Mouse (Mus musculus) megakaryocyte, adult 5-6 weeks (primary cell): Measurements from ENCODE around the gene Dlg2. TPM values are rescaled to one million over a fixed set of nuclear protein-coding genes. Genes with fewer than 3 reads are reported as not detected.

Experiments used
- ATAC-seq: 2 replicates; pipeline ENCODE4 v1.8.0; 2016; ENCODE audit warnings: mild to moderate bottlenecking, inconsistent platforms; ENCODE audit not compliant: poor library complexity, severe bottlenecking
- total RNA-seq, 2 experiments: library from RNA; stranded (forward) in 1 of 2; stranded (reverse) in 1 of 2; fragments of 153-499, 151-499 nt in 1 of 2; fragments of 221-1000, 200-1000 nt in 1 of 2; gene quantifications; 2 replicates each; pipeline versions ENCODE4 v1.2.3 to v1.2.4; 2015 to 2017

Gene Dlg2
- total RNA-seq, 2 experiments from 2014 or later, result 0.33 TPM; not detected in 1

DNA sequence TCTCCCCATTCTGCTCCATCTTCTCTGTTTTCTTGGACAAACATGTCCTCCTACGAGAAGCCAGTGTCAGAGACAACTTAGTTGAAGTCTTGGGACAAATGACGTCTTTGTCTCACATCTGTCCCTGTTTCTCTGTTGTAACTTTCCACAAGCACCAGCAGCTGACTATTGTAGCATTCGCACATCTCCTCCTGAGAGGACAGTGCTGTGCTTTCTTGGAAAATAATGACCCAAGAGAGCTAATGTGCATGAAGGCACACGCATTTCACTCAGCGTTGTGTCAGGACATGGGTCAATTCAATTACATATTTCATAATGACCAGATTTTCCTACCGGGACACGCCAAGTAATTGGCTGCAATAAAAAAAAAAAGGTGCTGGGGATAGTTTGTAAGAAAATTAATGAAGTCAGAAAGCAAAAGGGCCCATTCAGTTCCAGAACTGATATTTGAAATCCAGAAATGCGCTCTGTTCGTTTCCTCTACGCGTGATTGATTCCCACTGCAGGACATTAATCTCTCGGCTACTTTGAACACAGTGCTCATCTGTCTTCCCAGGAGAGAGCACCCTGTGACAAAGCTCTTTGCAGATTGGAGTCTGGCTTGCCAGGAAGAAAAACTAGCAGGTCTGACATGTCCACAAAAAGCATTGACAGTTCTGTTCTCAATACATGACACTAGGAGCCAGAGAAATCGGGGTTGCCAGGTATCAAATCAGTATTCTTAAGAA lies 1846.0 kb downstream of the Dlg2 start:
- no peak for ATAC-seq

DNA sequence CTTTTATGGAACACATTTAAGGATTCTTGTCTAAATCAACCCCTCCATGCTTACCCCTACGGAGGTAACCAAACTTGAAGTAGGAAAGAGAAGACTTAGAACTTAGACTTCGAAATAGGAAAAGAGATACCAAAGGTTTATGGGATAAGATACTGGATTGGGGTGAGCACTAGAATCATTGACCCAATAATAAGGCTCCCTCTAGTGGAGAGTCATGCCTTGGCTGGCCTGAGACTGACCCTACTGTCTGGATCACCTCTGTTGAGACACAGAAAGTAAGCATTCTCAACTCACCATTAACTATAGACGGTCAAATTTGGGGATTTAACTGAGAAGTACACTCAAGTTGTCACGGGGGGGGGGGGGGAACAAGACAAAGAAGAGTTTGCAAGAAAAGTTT lies 1847.2 kb downstream of the Dlg2 start:
- ATAC-seq, result no peak

GRCm38 (mm10) chr7:92327343-92327896 lies 1850.9 kb downstream of the Dlg2 start:
- no peak for ATAC-seq

DNA sequence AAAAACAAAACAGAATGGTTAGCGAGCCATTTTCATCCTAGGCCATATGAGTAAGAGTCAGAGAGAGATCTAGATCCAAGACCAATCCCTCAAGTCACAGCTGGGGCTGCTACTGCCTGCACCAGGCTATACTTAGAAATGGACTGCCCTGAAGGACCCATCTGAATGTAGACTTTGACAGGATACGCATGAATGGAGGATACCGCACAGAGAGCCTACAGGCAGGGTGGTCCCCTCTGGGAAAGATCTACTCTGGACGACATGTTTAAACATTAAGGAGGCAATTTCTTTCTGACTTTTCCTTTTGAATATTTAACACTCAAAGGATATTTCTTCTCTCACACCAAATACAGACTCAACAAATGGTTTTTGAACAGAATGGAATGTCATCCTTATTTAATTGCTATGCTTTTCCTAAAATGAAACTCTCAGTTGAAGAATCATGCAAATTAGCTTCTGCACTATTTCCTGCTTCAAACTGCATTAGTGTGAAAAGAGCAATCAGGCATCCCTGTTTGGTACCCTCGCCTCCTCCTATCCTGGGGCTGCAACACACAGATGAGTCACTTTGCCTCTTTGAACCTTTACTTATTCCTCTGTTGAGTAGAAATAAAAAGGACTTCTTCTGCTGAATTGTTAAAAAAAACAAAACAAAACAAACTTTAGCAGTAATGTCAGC lies 1856.9 kb downstream of the Dlg2 start:
- ATAC-seq, result no peak

GRCm38 (mm10) chr7:92356542-92356941 lies 1880.1 kb downstream of the Dlg2 start:
- no peak for ATAC-seq

- no peak for ATAC-seq
Measured at GRCm38 (mm10) chr7:92363386-92363785, 1886.9 kb downstream of the Dlg2 start.

DNA sequence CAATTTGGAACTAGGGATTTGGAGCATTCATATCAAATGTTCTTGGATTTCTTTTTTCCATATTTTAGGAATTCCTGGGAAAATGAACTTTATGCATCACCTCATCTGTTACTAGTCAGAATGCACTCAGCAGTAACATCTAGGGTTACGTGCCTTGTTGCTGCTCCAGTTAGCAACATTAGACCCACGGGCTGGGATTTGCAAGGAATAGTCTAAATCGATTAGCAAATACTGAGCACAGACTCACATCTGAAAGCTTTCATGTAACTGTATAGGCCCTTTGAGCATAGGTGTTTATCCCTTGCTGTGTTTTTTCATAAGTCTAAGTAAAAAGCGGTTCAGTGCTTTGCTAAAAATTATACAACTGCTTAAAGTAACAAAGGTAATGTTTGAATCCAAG lies 1887.3 kb downstream of the Dlg2 start:
- ATAC-seq, result no peak

DNA sequence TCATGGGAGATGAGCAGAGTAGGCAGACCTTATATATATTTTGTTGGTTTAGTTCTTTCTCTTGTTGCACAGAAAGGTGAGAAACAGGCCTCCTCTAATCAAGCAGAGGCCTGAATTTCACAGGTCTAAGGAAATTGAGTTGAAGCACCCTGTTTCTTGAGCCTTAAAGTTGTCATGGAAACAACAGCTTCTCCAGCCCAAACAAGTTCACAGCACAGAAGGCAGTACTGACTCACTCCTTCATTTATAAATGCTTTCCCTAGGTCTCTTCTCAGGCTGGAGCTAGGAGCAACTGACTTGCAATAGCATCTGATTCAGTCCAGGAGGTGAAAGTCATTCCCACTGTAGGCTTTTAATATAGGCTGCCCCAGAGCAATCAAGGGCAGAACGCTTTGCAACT lies 1890.6 kb downstream of the Dlg2 start:
- ATAC-seq, result no peak

DNA sequence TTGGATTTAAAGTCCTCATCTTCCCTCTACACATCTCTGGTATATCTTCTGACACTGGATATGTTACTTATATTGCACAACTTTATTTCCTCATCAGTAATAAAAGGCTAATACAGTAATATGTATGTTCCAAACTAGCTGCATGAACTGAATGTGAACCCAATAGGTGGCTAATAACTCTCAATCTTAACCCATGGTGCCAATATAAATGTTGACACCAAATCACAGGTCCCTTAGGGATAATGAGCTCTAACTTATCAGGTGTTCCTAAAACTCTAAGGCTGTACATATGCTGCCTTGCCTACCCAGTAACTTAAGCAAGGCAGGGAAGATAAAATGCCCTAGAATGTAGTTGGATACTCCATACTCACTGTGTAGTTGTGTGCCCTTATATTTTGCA lies 1894.0 kb downstream of the Dlg2 start:
- no peak for ATAC-seq

- ATAC-seq, result no peak
Measured at GRCm38 (mm10) chr7:92371638-92372037, 1895.2 kb downstream of the Dlg2 start.

GRCm38 (mm10) chr7:92373863-92374357 lies 1897.4 kb downstream of the Dlg2 start:
- no peak for ATAC-seq

- ATAC-seq, result no peak
Measured at GRCm38 (mm10) chr7:92383913-92384484, 1907.5 kb downstream of the Dlg2 start.

DNA sequence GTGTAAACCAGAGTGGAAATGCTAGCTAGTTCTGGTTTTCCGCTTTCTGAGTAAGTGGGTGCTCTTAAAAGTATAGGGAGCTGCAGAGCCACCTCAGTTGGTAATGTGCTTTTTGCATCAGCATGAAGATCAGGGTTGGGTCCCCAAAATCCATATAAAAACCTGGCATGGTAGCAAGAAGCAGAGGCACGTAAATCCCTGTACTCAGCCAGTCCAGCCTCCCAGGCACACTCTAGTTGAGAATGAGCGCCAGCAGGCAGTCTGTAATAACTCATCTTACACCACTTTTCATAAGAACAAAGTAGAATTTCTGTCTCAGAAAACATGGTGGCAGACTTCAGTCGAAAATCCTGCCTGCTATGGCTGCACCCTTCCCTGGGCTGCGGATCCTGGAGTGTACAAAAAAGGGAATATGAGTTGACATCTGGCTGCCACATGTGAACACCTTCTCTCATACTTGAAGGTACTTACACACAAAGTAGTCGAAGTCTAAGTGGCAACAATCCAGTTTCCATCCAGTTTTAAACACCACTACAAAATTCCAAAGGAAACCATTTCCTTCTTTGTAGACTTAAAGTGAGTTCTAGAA lies 1915.7 kb downstream of the Dlg2 start:
- no peak for ATAC-seq

DNA sequence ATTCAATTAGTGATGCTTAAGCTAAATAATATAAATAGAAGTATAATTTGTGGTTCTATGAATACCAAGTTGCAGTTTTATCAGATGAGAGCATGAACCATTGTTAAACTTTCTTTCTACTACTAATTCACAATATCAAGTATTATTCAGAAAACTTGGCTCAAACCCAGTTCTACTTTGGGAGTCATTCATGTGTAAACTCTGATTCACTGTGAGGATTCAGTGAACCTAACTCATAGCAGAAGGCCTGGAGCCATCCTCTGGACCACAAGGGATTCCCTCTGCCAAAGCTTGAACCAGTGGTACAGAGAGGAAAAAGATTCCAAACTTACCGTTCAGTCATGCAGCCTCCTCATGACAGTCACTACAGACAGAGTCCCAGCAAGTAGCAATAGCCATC lies 1920.3 kb downstream of the Dlg2 start:
- ATAC-seq, result no peak

GRCm38 (mm10) chr7:92398841-92399240 lies 1922.4 kb downstream of the Dlg2 start:
- ATAC-seq, result no peak

- ATAC-seq, result no peak
Measured at GRCm38 (mm10) chr7:92400551-92400950, 1924.1 kb downstream of the Dlg2 start.

DNA sequence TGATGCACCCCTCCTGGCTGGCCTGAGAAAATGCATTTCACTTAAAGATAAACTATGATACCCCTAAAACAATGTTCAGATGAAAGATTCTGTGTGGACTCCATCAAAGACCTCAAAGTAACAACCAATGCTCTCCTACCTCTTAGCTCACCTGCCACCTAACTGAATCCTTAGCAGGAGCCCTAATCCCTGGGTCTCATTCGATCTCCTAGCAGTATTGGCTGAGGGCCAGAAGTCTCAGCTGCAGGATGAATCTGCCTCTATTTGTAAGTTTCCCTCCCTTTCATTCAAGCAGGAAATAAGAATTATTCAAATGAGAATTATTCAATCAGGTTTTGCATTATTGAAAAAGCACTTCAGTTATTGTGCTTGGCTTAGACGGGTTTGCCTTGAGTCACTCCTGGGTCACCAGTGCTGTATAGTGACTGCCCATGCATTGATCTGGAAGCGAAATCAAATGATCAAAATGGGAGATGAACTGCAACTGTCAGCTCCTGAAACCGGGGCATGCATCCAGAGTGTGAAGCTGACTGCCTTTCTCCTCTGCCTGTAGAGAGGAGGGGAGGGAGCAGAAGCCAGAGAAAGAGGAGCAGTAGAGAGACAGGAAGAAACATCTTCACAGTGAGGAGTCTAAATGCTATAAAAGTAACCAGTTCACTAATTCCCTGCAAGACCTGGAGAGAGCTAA lies 1924.7 kb downstream of the Dlg2 start:
- no peak for ATAC-seq

DNA sequence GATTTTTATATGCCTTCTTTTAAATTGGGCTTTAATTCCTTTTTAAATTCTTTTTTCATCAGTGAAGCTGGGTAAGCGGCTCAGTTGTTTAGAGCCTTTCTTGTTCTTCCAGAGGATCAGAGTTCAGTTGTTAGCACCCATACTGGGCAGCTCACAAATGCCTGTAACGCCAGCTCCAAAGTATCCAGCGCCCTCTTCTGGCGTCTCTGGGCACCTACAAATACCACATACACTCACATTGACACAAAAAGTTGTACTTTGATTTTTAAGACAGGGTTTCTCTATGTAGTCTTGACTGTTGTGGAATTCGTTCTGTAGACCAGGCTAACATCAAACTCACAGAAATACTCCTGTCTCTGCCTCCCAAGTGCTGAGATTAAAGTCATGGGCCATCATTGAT lies 1932.0 kb downstream of the Dlg2 start:
- no peak for ATAC-seq

- peak; percentile 82 for ATAC-seq
Measured at GRCm38 (mm10) chr7:92420474-92420873, 1944.0 kb downstream of the Dlg2 start.

GRCm38 (mm10) chr7:92423017-92423416 lies 1946.5 kb downstream of the Dlg2 start:
- no peak for ATAC-seq

DNA sequence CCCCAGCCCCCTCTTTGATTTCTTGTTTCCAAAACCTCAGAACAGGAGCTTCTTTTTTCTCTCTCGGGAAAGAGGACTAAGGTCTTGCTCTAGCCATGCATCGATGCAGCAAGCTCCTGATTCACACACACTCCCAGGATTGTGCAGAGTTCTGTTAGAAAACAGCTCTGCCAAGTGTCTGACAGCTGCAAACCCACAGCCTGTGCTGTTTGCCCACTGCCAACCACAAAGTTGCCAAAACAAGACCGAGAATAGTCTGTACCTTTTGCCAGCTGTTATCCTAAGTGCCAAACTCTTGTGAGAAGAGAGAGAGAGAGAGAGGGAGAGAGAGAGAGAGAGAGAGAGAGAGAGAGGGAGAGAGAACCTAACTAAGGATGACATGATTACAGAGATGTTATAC lies 1948.2 kb downstream of the Dlg2 start:
- ATAC-seq, result no peak
